Mouse (Mus musculus): ENCODE data around the gene Stxbp2.

DNA sequence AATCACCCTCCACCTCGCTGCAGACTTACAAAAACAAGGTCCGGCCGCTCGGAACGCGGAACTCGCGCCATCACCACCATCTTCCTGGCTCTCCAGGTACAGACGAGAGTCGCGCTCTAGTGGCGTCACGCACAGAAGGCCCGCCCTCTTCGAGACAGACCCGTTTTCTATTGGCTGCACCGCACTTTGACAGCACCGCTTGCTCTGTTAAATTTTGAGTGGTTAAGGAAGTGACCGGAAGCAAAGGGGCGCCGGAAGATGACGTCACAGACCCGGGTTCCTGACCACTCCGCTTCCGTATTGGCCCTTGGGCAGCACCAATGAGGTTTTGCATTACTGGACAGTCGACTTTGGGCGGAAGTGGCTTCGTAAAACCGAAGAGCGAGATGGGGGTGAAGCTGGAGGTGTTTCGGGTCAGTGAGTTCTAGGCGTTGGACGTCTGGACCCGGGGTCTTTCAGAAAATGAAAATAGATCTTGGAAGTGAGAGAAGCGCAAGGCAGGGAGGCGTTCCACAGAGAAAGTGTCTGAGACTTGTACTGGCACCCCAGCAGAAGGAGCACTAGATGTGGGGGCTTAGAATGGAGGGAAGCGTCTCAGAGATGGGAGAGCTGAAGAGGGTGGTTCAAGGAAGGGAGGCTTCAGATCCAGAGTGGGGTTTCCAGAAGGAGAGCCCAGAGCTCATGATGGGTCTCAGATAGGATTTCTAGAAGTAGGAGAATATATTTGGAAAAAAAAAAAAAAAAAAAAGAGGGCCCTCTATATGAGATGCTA, 9.4 kb upstream of the Stxbp2 start, which contains the start of the genes Xab2 and Pet100:
- TF ChIP-seq CTCF (IDR thresholded peaks at IDR 0.05; ENCODE audit: low read depth), result no peak
- TF ChIP-seq EP300 (IDR thresholded peaks at IDR 0.05; ENCODE audit: low read depth), result peak; percentile 46

Measured in liver, embryonic 14.5 days (tissue).